Mouse (Mus musculus) CH12.LX (cell line): ENCODE data around the gene Natd1.

Source experiments
- CTCF ChIP-seq, 2 experiments: IDR thresholded peaks in 1 of 2; conservative IDR thresholded peaks in 1 of 2; 2 replicates each; pipeline ENCODE4 v1.5.1; 2011 to 2012; ENCODE audit warnings: low read depth in 2 of 2, low read length in 2 of 2, improper control_type of control experiment in 1 of 2, inconsistent platforms in 1 of 2, mild to moderate bottlenecking in 1 of 2, moderate library complexity in 1 of 2
- MAX ChIP-seq: IDR thresholded peaks from 2 replicates; pipeline ENCODE4 v1.6.1; 2011; ENCODE audit warnings: low read length, improper control_type of control experiment
- NELFE ChIP-seq: IDR thresholded peaks from 2 replicates; pipeline ENCODE4 v1.6.1; 2011; ENCODE audit warnings: low read depth, low read length, improper control_type of control experiment
- USF2 ChIP-seq: conservative IDR thresholded peaks from 2 replicates; pipeline ENCODE4 v1.6.1; 2011; ENCODE audit warnings: low read depth, low read length, improper control_type of control experiment
- ZNF384 ChIP-seq: IDR thresholded peaks from 2 replicates; pipeline ENCODE4 v1.6.1; 2012; ENCODE audit warnings: low read depth, low read length, improper control_type of control experiment, inconsistent platforms

DNA sequence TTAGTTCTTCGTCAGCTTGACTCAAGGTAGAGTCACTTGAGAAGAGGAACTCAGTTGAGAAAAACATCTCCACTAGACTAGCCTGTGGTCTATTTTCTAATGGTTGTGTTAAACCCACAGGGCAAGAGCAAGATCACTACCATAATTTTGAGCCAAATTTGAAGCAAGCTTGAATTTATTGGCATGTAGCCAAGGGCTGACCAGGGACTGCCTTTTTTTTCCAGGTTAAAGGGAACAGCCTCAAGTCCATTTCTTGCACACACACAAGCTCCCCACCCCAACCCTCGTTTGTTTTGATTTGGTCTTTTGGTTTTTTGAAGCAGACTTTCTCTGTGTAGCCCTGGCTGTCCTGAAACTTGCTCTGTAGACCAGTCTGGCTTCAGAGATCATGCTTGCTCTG lies 24.7 kb downstream of the Natd1 start:
- TF ChIP-seq NELFE (no peak), CTCF (conservative IDR thresholded peaks at IDR 0.05 in 1 of 2, IDR thresholded peaks at IDR 0.05 in 1 of 2; ENCODE audit: low read depth in 2 of 2, low read length in 2 of 2) (no peak), USF2 (no peak), MAX (no peak), ZNF384 (no peak)
